7 mouse cellular contexts compared by ENCODE assay signal in the genomic region with DNA sequence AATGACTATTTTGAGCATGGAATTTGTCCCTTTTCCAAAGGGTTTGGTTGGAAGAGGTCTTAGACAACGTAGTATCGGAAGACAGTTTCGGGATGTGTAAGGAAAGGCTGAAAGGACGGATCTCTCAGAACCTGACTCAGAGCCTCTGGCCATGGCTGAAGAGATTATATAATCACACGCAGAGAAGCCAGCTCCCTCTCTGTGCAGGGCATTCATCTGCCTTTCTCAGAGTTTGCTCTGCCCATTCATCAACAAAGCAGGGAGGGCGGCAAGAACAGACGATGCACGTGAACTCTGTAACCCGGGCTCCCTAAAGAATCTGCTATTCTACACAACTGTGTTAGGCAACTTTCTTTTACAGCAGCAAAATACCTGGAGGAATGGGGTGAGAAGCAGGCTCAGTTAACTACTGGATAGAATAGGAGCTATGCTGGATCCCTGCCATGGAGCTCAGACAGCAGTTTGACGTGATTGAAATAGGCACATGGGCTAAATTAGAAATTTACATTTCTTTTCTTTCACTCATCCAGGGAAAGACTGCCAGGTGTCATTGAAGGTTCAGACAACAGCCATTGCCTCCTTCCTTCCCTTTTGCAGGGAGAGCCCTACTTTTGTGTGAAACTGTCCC. TPM values are rescaled to one million over a fixed set of nuclear protein-coding genes. Genes with fewer than 3 reads are reported as not detected.
DNase-seq lines count a peak whose midpoint lies in the region; ATAC-seq and TF ChIP-seq lines count a peak whose summit lies in the region.

No protein-coding gene starts in this region.

- H3K9me3 ChIP-seq in lung, embryonic 14.5 days (ENCODE audit: low read depth, low read length), result no peaks in the 10 kb centered on the region
- H3K9me3 ChIP-seq in lung, postnatal 0 days (ENCODE audit: low read length), result no peaks in the 10 kb centered on the region
- no peaks in the 10 kb centered on the region for H3K9me3 ChIP-seq in intestine, postnatal 0 days (ENCODE audit: control insufficient read depth)
- H3K9me3 ChIP-seq in stomach, embryonic 16.5 days (replicated peaks; ENCODE audit: control insufficient read depth, low read length), result no peaks in the 10 kb centered on the region

- no peak for TF ChIP-seq EP300 in lung, postnatal 0 days (IDR thresholded peaks at IDR 0.05)

- ATAC-seq in lung, embryonic 14.5 days (ENCODE audit: insufficient read depth), result no peak
- ATAC-seq in lung, postnatal 0 days, result no peak
- no peak for ATAC-seq in intestine, postnatal 0 days
- no peak for ATAC-seq in stomach, embryonic 16.5 days (ENCODE audit: insufficient read depth, low FRiP score)
- ATAC-seq in erythroblast, adult 5-6 weeks (replicated peaks; ENCODE audit: low FRiP score, poor library complexity, severe bottlenecking), result no peak

- no peak overlapping the region for H3K27ac ChIP-seq in lung, embryonic 14.5 days (ENCODE audit: low read depth)
- H3K27ac ChIP-seq in lung, postnatal 0 days (ENCODE audit: low read length), result no peak overlapping the region
- no peak overlapping the region for H3K27ac ChIP-seq in intestine, postnatal 0 days (ENCODE audit: low read depth, low read length)
- peak overlapping the region; percentile 76 for H3K27ac ChIP-seq in stomach, embryonic 16.5 days (ENCODE audit: low read length)

- H3K4me1 ChIP-seq in lung, embryonic 14.5 days (ENCODE audit: insufficient read depth), result no peaks in the 10 kb centered on the region
- H3K4me1 ChIP-seq in lung, postnatal 0 days (ENCODE audit: insufficient read depth, low read depth, low read length), result 0 out of 2 replicates have a peak, but pooled peaks cover 5% of the 10 kb centered on the region
- H3K4me1 ChIP-seq in intestine, postnatal 0 days (replicated peaks; ENCODE audit: control insufficient read depth, insufficient read depth, low read length), result 0 out of 2 replicates have a peak, but pooled peaks cover 5% of the 10 kb centered on the region
- peaks cover 10% of the 10 kb centered on the region for H3K4me1 ChIP-seq in stomach, embryonic 16.5 days (ENCODE audit: control insufficient read depth, insufficient read depth, low read length)

- peak overlapping the region; percentile 61 for H3K4me2 ChIP-seq in lung, embryonic 14.5 days
- H3K4me2 ChIP-seq in lung, postnatal 0 days (replicated peaks; ENCODE audit: low read depth, low read length), result no peak overlapping the region
- H3K4me2 ChIP-seq in intestine, postnatal 0 days (replicated peaks; ENCODE audit: low read depth), result peak overlapping the region; percentile 68; the same call in 1 of the 2 replicates
- peak overlapping the region; percentile 58 for H3K4me2 ChIP-seq in stomach, embryonic 16.5 days (ENCODE audit: low read depth, low read length)

- WGBS in lung, embryonic 14.5 days, result 28% methylated on average over 10 of the region's 10 CpGs
- 34% methylated on average over 10 of the region's 10 CpGs for WGBS in lung, postnatal 0 days
- 33% methylated on average over 10 of the region's 10 CpGs for WGBS in intestine, postnatal 0 days
- 26% methylated on average over 10 of the region's 10 CpGs for WGBS in stomach, embryonic 16.5 days

- H3K27me3 ChIP-seq in lung, embryonic 14.5 days (ENCODE audit: insufficient read depth, low read length), result no peaks in the 10 kb centered on the region
- H3K27me3 ChIP-seq in lung, postnatal 0 days (replicated peaks; ENCODE audit: insufficient read depth, low read length), result no peaks in the 10 kb centered on the region
- no peaks in the 10 kb centered on the region for H3K27me3 ChIP-seq in intestine, postnatal 0 days (replicated peaks; ENCODE audit: control insufficient read depth, insufficient read depth, low read length)
- no peaks in the 10 kb centered on the region for H3K27me3 ChIP-seq in stomach, embryonic 16.5 days (ENCODE audit: control insufficient read depth, insufficient read depth, low read length)

- TF ChIP-seq CTCF in lung, embryonic 14.5 days (IDR thresholded peaks at IDR 0.05; ENCODE audit: low read depth), result no peak
- TF ChIP-seq CTCF in lung, postnatal 0 days (IDR thresholded peaks at IDR 0.05), result no peak
- TF ChIP-seq CTCF in intestine, postnatal 0 days (IDR thresholded peaks at IDR 0.05; ENCODE audit: low read depth), result no peak

- no peak overlapping the region for H3K9ac ChIP-seq in lung, embryonic 14.5 days
- no peak overlapping the region for H3K9ac ChIP-seq in lung, postnatal 0 days (replicated peaks; ENCODE audit: low read depth)
- no peak overlapping the region for H3K9ac ChIP-seq in intestine, postnatal 0 days (ENCODE audit: low read depth, low read length)
- peak overlapping the region; percentile 58 for H3K9ac ChIP-seq in stomach, embryonic 16.5 days (ENCODE audit: low read length)

- H3K36me3 ChIP-seq in lung, embryonic 14.5 days (ENCODE audit: insufficient read depth), result no peaks in the 10 kb centered on the region
- no peaks in the 10 kb centered on the region for H3K36me3 ChIP-seq in lung, postnatal 0 days (ENCODE audit: insufficient read depth, low read length)
- no peaks in the 10 kb centered on the region for H3K36me3 ChIP-seq in intestine, postnatal 0 days (ENCODE audit: control insufficient read depth, insufficient read depth)
- no peaks in the 10 kb centered on the region for H3K36me3 ChIP-seq in stomach, embryonic 16.5 days (ENCODE audit: control insufficient read depth, insufficient read depth, low read length)

- no peak for DNase-seq in lung, embryonic 14.5 days
- no peak for DNase-seq in lung, postnatal 0 days (ENCODE audit: low spot score)
- peak; percentile 55 for DNase-seq in embryo, embryonic 10.5 days (ENCODE audit: low spot score)
- no peak for DNase-seq in retina, embryonic 14.5 days (ENCODE audit: low spot score)

- H3K4me3 ChIP-seq in lung, embryonic 14.5 days (ENCODE audit: low read depth, low read length), result no peak overlapping the region
- no peak overlapping the region for H3K4me3 ChIP-seq in lung, postnatal 0 days (ENCODE audit: low read depth, low read length)
- 0 out of 2 replicates have a peak overlapping the region, but pooled peaks have one; percentile 32 for H3K4me3 ChIP-seq in intestine, postnatal 0 days (ENCODE audit: low read depth, low read length)
- H3K4me3 ChIP-seq in stomach, embryonic 16.5 days (replicated peaks; ENCODE audit: low read length), result peak overlapping the region; percentile 35; the same call in 1 of the 2 replicates

RNA-seq across cellular contexts. Expression of gene Mif, which starts 13.6 kb away (rescaled TPM):
- 2,116 and 2,356 TPM in 2 replicates for polyA plus RNA-seq in lung, embryonic 14.5 days (2014; fragmentation: Nextera tagmentation; extraction: Ambion mirVana)
- polyA plus RNA-seq in lung, postnatal 0 days (2015; fragmentation: Nextera tagmentation; extraction: Ambion mirVana), result 280 and 356 TPM in 2 replicates
- polyA plus RNA-seq in intestine, postnatal 0 days (2015; fragmentation: Nextera tagmentation; extraction: Ambion mirVana), result 489 and 529 TPM in 2 replicates
- polyA plus RNA-seq in stomach, embryonic 16.5 days (2015; fragmentation: Nextera tagmentation; extraction: Ambion mirVana), result 1,459 and 1,538 TPM in 2 replicates
- 47.2 and 79.7 TPM in 2 replicates for total RNA-seq in erythroblast, adult 5-6 weeks (2015; ENCODE audit: low replicate concordance)
- total RNA-seq in erythroblast, adult 5-6 weeks (2017; ENCODE audit: low replicate concordance), result 48.1 and 65.8 TPM in 2 replicates

RNA-seq across cellular contexts. Expression of gene Derl3, which starts 19.6 kb away (rescaled TPM):
- 1.9 and 2.0 TPM in 2 replicates for polyA plus RNA-seq in lung, embryonic 14.5 days (2014; fragmentation: Nextera tagmentation; extraction: Ambion mirVana)
- 1.2 TPM in 2 replicates for polyA plus RNA-seq in lung, postnatal 0 days (2015; fragmentation: Nextera tagmentation; extraction: Ambion mirVana)
- 2.8 and 3.7 TPM in 2 replicates for polyA plus RNA-seq in intestine, postnatal 0 days (2015; fragmentation: Nextera tagmentation; extraction: Ambion mirVana)
- 9.6 and 11.9 TPM in 2 replicates for polyA plus RNA-seq in stomach, embryonic 16.5 days (2015; fragmentation: Nextera tagmentation; extraction: Ambion mirVana)
- 1.7 TPM in 1 of 2 replicates, not detected in the other for total RNA-seq in erythroblast, adult 5-6 weeks (2015; ENCODE audit: low replicate concordance)
- total RNA-seq in erythroblast, adult 5-6 weeks (2017; ENCODE audit: low replicate concordance), result not detected in 2 replicates

RNA-seq across cellular contexts. Expression of gene Gstt2, which starts 36.4 kb away (rescaled TPM):
- polyA plus RNA-seq in lung, embryonic 14.5 days (2014; fragmentation: Nextera tagmentation; extraction: Ambion mirVana), result 28.0 and 29.8 TPM in 2 replicates
- polyA plus RNA-seq in lung, postnatal 0 days (2015; fragmentation: Nextera tagmentation; extraction: Ambion mirVana), result 40.6 and 44.7 TPM in 2 replicates
- 74.4 and 81.5 TPM in 2 replicates for polyA plus RNA-seq in intestine, postnatal 0 days (2015; fragmentation: Nextera tagmentation; extraction: Ambion mirVana)
- polyA plus RNA-seq in stomach, embryonic 16.5 days (2015; fragmentation: Nextera tagmentation; extraction: Ambion mirVana), result 64.8 and 76.9 TPM in 2 replicates
- 7.9 and 8.8 TPM in 2 replicates for total RNA-seq in erythroblast, adult 5-6 weeks (2015; ENCODE audit: low replicate concordance)
- 2.4 and 11.0 TPM in 2 replicates for total RNA-seq in erythroblast, adult 5-6 weeks (2017; ENCODE audit: low replicate concordance)

RNA-seq across cellular contexts. Expression of gene Smarcb1, which starts 47.8 kb away (rescaled TPM):
- polyA plus RNA-seq in lung, embryonic 14.5 days (2014; fragmentation: Nextera tagmentation; extraction: Ambion mirVana), result 199 and 219 TPM in 2 replicates
- polyA plus RNA-seq in lung, postnatal 0 days (2015; fragmentation: Nextera tagmentation; extraction: Ambion mirVana), result 109 TPM in 2 replicates
- polyA plus RNA-seq in intestine, postnatal 0 days (2015; fragmentation: Nextera tagmentation; extraction: Ambion mirVana), result 54.9 and 58.1 TPM in 2 replicates
- polyA plus RNA-seq in stomach, embryonic 16.5 days (2015; fragmentation: Nextera tagmentation; extraction: Ambion mirVana), result 159 and 162 TPM in 2 replicates
- total RNA-seq in erythroblast, adult 5-6 weeks (2015; ENCODE audit: low replicate concordance), result 9.4 and 16.9 TPM in 2 replicates
- 15.7 and 16.7 TPM in 2 replicates for total RNA-seq in erythroblast, adult 5-6 weeks (2017; ENCODE audit: low replicate concordance)

RNA-seq across cellular contexts. Expression of gene Gstt4, which starts 51.3 kb away (rescaled TPM):
- polyA plus RNA-seq in lung, embryonic 14.5 days (2014; fragmentation: Nextera tagmentation; extraction: Ambion mirVana), result not detected in 2 replicates
- polyA plus RNA-seq in lung, postnatal 0 days (2015; fragmentation: Nextera tagmentation; extraction: Ambion mirVana), result not detected in 2 replicates
- not detected in 2 replicates for polyA plus RNA-seq in intestine, postnatal 0 days (2015; fragmentation: Nextera tagmentation; extraction: Ambion mirVana)
- polyA plus RNA-seq in stomach, embryonic 16.5 days (2015; fragmentation: Nextera tagmentation; extraction: Ambion mirVana), result not detected in 2 replicates
- total RNA-seq in erythroblast, adult 5-6 weeks (2015; ENCODE audit: low replicate concordance), result not detected in 2 replicates
- total RNA-seq in erythroblast, adult 5-6 weeks (2017; ENCODE audit: low replicate concordance), result 0.84 TPM in 1 of 2 replicates, not detected in the other

Comparison
In these comparisons a context has a peak if more than half of its experiments do, and no peak if none do; other contexts are left out.
1. H3K4me3 ChIP-seq: peak in intestine, postnatal 0 days (single experiment) and stomach, embryonic 16.5 days (single experiment); none in lung, embryonic 14.5 days (single experiment) and lung, postnatal 0 days (single experiment).